Mouse (Mus musculus) MEL (cell line): ENCODE data around the gene Tspan9.

Experiments
- CTCF ChIP-seq, 3 experiments: IDR thresholded peaks in 2 of 3; conservative IDR thresholded peaks in 1 of 3; 2 replicates each; pipeline ENCODE4 v1.5.1; 2011 to 2012; ENCODE audit warnings: low read length in 3 of 3, low read depth in 2 of 3, mild to moderate bottlenecking in 2 of 3, improper control_type of control experiment in 1 of 3, inconsistent platforms in 1 of 3, mixed read lengths in 1 of 3, moderate library complexity in 1 of 3; ENCODE audit not compliant: control insufficient read depth in 1 of 3, insufficient read depth in 1 of 3, poor library complexity in 1 of 3, severe bottlenecking in 1 of 3
- POLR2AphosphoS5 ChIP-seq: IDR thresholded peaks from 2 replicates; pipeline ENCODE4 v1.6.1; 2012; ENCODE audit warnings: low read depth, borderline replicate concordance, mild to moderate bottlenecking, inconsistent platforms, low read length, moderate library complexity, mixed read lengths
- TBP ChIP-seq: IDR thresholded peaks from 2 replicates; pipeline ENCODE4 v1.8.0; 2011; ENCODE audit warnings: low read depth, low read length, improper control_type of control experiment
- ZC3H11A ChIP-seq: IDR thresholded peaks from 2 replicates; pipeline ENCODE4 v1.6.1; 2012; ENCODE audit warnings: low read depth, mild to moderate bottlenecking, inconsistent platforms, low read length, improper control_type of control experiment

- TF ChIP-seq CTCF (IDR thresholded peaks at IDR 0.05 in 2 of 3, conservative IDR thresholded peaks at IDR 0.05 in 1 of 3; ENCODE audit: control insufficient read depth in 1 of 3, insufficient read depth in 1 of 3, low read depth in 2 of 3, low read length in 3 of 3, poor library complexity in 1 of 3, severe bottlenecking in 1 of 3) (no peak), ZC3H11A (no peak), TBP (no peak), POLR2AphosphoS5 (no peak)
Measured at GRCm38 (mm10) chr6:128125464-128125863, 17.9 kb downstream of the Tspan9 start.
